In the genomic region with DNA sequence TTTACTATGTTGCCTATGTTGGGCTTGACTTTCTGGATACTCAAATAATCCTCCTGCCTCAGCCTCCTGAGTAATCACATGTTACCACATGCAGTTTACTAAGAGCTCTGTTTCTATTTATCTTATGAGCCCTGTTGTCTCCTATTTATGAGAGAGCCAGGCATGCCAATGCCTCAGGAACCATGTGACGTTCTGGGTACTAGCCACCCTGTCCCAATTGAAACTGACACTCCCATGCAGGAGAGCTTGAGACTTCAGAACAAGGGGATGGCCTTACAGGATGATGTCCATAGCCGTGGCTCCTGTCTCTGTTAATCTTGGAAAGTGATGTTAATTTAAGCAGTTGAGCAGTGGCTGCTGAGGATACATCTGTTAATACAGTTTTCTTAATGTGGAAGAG, we compare ENCODE assay signal across 18 mouse cellular contexts.
"Had no signal": no experiment of that assay in that cellular context is flagged by ENCODE, and none has a peak within 500 bp of the region (broad histone marks: within the 10 kb centered on the region; RNA-seq: fewer than 3 reads in every experiment).

No protein-coding gene starts in this region.

- H3K27me3 ChIP-seq: limb, embryonic 12.5 days; liver, embryonic 13.5 days; lung, embryonic 15.5 days; midbrain, embryonic 15.5 days; neural tube, embryonic 13.5 days had no signal

- H3K9me3 ChIP-seq: limb, embryonic 12.5 days; liver, embryonic 13.5 days; lung, embryonic 15.5 days; megakaryocyte, embryonic 14.5 days; midbrain, embryonic 15.5 days; neural tube, embryonic 13.5 days had no signal

- ATAC-seq: liver, postnatal 0 days; midbrain, embryonic 15.5 days had no signal

- H3K36me3 ChIP-seq: liver, embryonic 13.5 days; lung, embryonic 15.5 days; midbrain, embryonic 15.5 days; neural tube, embryonic 13.5 days had no signal

- H3K4me2 ChIP-seq: limb, embryonic 12.5 days; liver, embryonic 13.5 days; lung, embryonic 15.5 days; midbrain, embryonic 11.5 days; midbrain, embryonic 15.5 days; neural tube, embryonic 13.5 days had no signal

- H3K27ac ChIP-seq: limb, embryonic 12.5 days; liver, embryonic 13.5 days; lung, embryonic 15.5 days; macrophage; midbrain, embryonic 15.5 days; neural tube, embryonic 13.5 days had no signal

- H3K4me1 ChIP-seq: midbrain, embryonic 15.5 days had no signal

- H3K4me3 ChIP-seq: limb, embryonic 12.5 days; liver, embryonic 13.5 days; lung, embryonic 15.5 days; megakaryocyte, embryonic 14.5 days; midbrain, embryonic 15.5 days; neural tube, embryonic 13.5 days had no signal

- H3K9ac ChIP-seq: limb, embryonic 12.5 days; liver, embryonic 13.5 days; liver, postnatal 0 days; lung, embryonic 15.5 days; midbrain, embryonic 15.5 days; neural tube, embryonic 13.5 days had no signal

- DNase-seq: kidney, postnatal 36 days; layer of hippocampus, adult 9-11 months; liver; liver, embryonic 13.5 days; liver, postnatal 0 days; lung, postnatal 14 days; retina, postnatal 1 day; right cerebral cortex, postnatal 4 days; spleen, adult 18-20 months; thymus, adult 18-20 months; thymus, postnatal 14 days had no signal
